Mouse (Mus musculus) kidney, embryonic 15.5 days (tissue): ENCODE measurements around the gene Med14. TPM values are rescaled to one million over a fixed set of nuclear protein-coding genes. Genes with fewer than 3 reads are reported as not detected.
A peak's percentile ranks its signal among the peaks of the same experiment; 100 is the strongest.

ENCODE experiments used
- ATAC-seq: fragments of 200-750 bp; cut with Nextera tagmentation; replicated peaks from 2 replicates; pipeline ENCODE4 v1.8.0; 2017; ENCODE audit warnings: moderate TSS enrichment; ENCODE audit not compliant: low FRiP score
- H3K27ac ChIP-seq: fragments of 300-500 bp; sonication (generic); 2 replicates; pipeline ENCODE4 v1.5.1; 2015; ENCODE audit warnings: mild to moderate bottlenecking, inconsistent platforms
- H3K27me3 ChIP-seq: fragments of 300-500 bp; sonication (generic); 2 replicates; pipeline ENCODE4 v1.6.1; 2015; ENCODE audit warnings: inconsistent platforms
- H3K36me3 ChIP-seq: fragments of 300-500 bp; sonication (generic); 2 replicates; pipeline ENCODE4 v1.6.1; 2015; ENCODE audit warnings: inconsistent platforms
- H3K4me1 ChIP-seq: fragments of 300-500 bp; sonication (generic); 2 replicates; pipeline ENCODE4 v1.6.1; 2015; ENCODE audit warnings: inconsistent platforms
- H3K4me2 ChIP-seq: fragments of 300-500 bp; sonication (generic); 2 replicates; pipeline ENCODE4 v1.6.1; 2015; ENCODE audit warnings: moderate library complexity, mild to moderate bottlenecking, inconsistent platforms
- H3K4me3 ChIP-seq: fragments of 300-500 bp; sonication (generic); replicated peaks from 2 replicates; pipeline ENCODE4 v1.5.1; 2015; ENCODE audit warnings: mild to moderate bottlenecking, inconsistent platforms
- H3K9ac ChIP-seq: fragments of 300-500 bp; sonication (generic); 2 replicates; pipeline ENCODE4 v1.6.1; 2015; ENCODE audit warnings: mild to moderate bottlenecking, inconsistent platforms
- H3K9me3 ChIP-seq: fragments of 300-500 bp; sonication (generic); replicated peaks from 2 replicates; pipeline ENCODE4 v1.6.1; 2016; ENCODE audit warnings: inconsistent platforms
- WGBS: fragments of 180-500 bp; shearing (Covaris S2); methylation state at CpG from one replicate; pipeline ENCODE4 v1.1.7; 2015; ENCODE audit warnings: mixed read lengths; 5-methylcytosine and 5-hydroxymethylcytosine counted together
- polyA plus RNA-seq: library from polyadenylated mRNA; unstranded; fragments of >200 nt; fragmentation: Nextera tagmentation; extraction: Ambion mirVana; gene quantifications from 2 replicates; pipeline ENCODE4 v1.2.1, GENCODE M21; 2015

Gene Med14
- 12.4 and 12.8 TPM in 2 replicates for polyA plus RNA-seq

DNA sequence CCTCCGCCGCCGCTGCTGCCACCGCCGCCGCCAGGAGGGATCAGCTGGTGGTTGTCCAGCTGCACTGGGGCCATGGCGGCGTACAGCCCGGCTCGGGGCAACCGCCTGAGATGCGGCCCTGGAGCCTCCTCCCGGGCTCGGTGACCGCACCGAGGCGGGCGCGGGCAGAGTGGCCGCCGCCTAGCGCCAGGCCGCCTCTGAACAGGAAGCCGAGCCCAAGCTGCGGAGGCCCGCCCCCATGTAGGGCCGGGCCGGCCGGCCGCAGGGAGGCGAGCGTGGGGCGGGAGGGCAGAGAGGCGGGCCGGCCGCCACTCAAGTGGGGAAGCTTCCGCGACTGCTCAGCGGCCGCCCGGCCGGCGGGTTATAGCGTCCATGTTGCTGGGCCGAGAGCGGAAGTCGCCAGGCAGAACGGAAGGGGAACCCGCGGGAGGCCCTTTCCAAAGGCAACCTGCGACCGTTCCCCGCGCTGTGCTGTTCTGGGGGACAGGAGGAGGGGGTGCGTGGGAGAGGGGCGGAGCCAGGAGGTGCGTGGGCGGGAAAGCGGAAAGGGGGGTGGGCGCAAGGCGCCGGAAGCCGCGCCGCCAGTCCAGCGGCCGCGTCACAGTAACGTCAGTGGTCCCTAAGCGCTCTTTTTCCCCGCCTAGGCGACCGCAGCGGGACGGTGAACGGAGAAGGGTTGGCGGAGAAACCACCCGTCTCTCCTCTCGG, at the start of gene Med14:
Gene Med14, minus strand, starts transcription at position 448 of the 708 bp plus-strand sequence.
- peak within 1 kb of the TSS; percentile 73 for H3K9ac ChIP-seq
- peaks cover 21% of the 10 kb centered on the region for H3K27me3 ChIP-seq
- ATAC-seq, result peak; percentile 98
- H3K4me3 ChIP-seq, result peak within 1 kb of the TSS; percentile 64
- H3K36me3 ChIP-seq, result no peaks in the 10 kb centered on the region
- H3K9me3 ChIP-seq, result no peaks in the 10 kb centered on the region
- peak within 1 kb of the TSS; percentile 59 for H3K4me2 ChIP-seq
- 10% methylated on average over 68 of the region's 79 CpGs for WGBS
- peak within 1 kb of the TSS; percentile 97 for H3K27ac ChIP-seq
- 0 out of 2 replicates have a peak, but pooled peaks cover 2% of the 10 kb centered on the region for H3K4me1 ChIP-seq

DNA sequence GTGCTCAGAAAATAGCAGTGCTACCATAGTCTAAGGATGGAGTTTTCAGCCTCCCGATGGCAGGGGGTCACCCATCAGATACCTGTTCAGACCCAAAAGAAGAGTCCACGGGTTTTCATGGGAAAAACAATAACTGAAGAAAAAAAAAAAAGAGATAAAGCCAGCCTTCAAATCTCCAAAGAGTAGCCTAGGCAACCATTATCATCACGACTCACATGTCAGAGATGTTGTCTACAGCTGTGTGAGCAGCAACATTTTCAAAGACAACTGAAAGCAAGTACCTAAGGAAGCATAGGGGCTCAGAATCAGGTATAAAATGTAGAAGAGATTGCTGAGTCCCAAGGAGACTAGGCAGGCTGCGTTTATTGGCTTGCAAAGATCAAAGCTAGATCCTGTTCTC, 38.7 kb upstream of the Med14 start:
- no peaks in the 10 kb centered on the region for H3K4me1 ChIP-seq
- no peak overlapping the region for H3K4me3 ChIP-seq
- no peaks in the 10 kb centered on the region for H3K27me3 ChIP-seq
- no peak overlapping the region for H3K9ac ChIP-seq
- H3K27ac ChIP-seq, result no peak overlapping the region
- no peaks in the 10 kb centered on the region for H3K9me3 ChIP-seq
- H3K36me3 ChIP-seq, result no peaks in the 10 kb centered on the region
- no peak for ATAC-seq
- 74% methylated on average over 4 of the region's 4 CpGs for WGBS
- H3K4me2 ChIP-seq, result no peak overlapping the region

DNA sequence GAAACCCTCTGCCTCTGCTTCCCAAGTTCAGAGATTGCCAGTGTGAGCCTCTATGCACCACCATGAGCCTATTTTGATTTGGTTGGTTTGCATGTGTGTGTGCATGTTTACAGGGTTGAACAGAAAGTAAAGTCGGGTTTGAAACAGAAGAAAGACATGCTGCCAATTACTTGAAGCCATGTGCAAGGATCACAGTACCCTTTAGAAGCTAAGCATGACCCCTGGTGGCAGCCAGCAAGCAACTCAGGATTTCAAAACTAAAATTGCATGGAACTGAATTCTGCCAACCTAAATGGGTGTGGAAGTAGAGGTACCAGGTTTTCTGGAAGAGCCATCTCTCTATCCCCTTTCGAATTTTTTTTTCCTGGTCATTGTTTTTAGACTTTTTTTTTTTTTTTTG, 33.0 kb upstream of the Med14 start:
- Histone ChIP-seq H3K27ac (no peak overlapping the region), H3K9me3 (no peaks in the 10 kb centered on the region), H3K27me3 (no peaks in the 10 kb centered on the region), H3K36me3 (no peaks in the 10 kb centered on the region), H3K4me1 (no peaks in the 10 kb centered on the region), H3K9ac (no peak overlapping the region), H3K4me3 (no peak overlapping the region), H3K4me2 (no peak overlapping the region)
- ATAC-seq, result no peak
- WGBS, result 55% methylated on average over 2 of the region's 2 CpGs

DNA sequence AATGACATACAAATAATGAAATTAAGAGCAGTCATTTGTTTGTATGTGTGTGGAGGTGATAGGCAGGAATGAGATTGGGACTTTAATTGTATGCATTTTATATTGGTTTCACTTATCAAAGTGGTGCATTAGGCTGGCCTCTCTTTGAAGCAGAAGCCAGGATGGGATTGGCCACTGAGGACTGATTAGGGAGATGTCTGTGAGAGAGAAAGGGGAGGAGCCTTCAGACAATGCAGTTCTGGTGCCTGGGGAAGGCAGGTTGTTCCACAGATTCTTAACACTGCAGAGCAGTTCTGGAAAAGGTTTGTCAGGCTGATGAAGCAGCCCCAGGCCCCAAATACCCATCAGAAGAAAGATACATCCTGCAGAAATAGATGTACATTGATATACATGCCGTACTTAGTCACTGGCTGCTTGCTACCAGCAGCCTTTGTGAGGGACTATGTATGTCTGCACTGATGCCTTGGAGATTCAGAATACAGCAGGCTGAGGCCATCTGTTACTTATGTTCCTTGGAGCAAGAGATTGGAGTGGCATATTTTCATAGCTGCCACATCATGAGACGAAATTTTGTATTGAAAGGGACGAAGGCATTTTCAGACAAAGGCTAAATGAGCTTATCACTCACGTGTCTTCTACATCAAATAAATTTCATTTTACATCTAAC, 29.9 kb upstream of the Med14 start:
- no peaks in the 10 kb centered on the region for H3K27me3 ChIP-seq
- ATAC-seq, result no peak
- H3K4me2 ChIP-seq, result no peak overlapping the region
- no peaks in the 10 kb centered on the region for H3K4me1 ChIP-seq
- no peaks in the 10 kb centered on the region for H3K36me3 ChIP-seq
- no peak overlapping the region for H3K27ac ChIP-seq
- 80% methylated on average over 4 of the region's 4 CpGs for WGBS
- no peaks in the 10 kb centered on the region for H3K9me3 ChIP-seq
- H3K9ac ChIP-seq, result no peak overlapping the region
- H3K4me3 ChIP-seq, result no peak overlapping the region

DNA sequence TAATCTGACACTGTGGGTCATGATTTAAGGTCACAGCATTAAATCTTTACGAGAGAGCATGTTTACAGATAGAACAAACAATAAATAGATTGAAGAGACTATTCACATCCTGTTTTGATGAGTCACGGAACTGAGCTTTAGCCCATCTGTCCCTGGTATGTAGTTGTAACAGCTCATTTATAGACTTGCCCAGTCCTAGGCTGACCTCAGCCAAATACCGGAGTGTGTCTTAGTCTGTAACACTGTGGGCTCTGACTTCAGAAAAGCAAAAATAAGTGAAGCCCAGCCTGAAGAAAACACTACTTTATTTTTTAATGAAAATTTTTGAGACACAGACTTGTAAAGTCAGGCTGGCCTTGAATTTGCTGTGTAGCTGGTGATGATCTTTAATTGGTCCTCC, 11.4 kb upstream of the Med14 start:
- no peak for ATAC-seq
- H3K4me3 ChIP-seq, result no peak overlapping the region
- no peak overlapping the region for H3K9ac ChIP-seq
- H3K9me3 ChIP-seq, result no peaks in the 10 kb centered on the region
- H3K4me1 ChIP-seq, result no peaks in the 10 kb centered on the region
- H3K36me3 ChIP-seq, result no peaks in the 10 kb centered on the region
- H3K27ac ChIP-seq, result no peak overlapping the region
- H3K27me3 ChIP-seq, result 0 out of 2 replicates have a peak, but pooled peaks cover 3% of the 10 kb centered on the region
- 70% methylated on average over 3 of the region's 3 CpGs for WGBS
- H3K4me2 ChIP-seq, result no peak overlapping the region

DNA sequence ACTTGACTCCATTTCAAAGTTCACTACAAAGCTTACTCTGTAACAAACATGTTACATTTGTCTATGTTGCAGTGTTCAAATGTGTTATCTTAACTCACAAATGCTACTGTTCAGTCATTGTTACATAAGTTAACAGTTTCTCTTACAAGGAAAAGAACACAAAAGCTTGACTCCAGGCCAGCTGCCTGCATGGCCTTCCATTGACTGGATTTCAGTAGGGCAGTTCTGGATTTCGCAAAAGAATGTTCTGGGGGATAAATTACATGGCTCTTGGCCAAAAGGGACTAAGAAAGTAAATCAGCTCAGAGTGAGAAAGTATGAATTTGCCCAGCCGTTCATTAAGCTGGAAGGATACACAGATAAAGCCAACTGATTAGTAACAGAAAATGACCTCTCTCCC, 9.7 kb upstream of the Med14 start:
- Histone ChIP-seq H3K4me2 (no peak overlapping the region), H3K9me3 (no peaks in the 10 kb centered on the region), H3K4me1 (no peaks in the 10 kb centered on the region), H3K27me3 (0 out of 2 replicates have a peak, but pooled peaks cover 3% of the 10 kb centered on the region), H3K36me3 (no peaks in the 10 kb centered on the region), H3K9ac (no peak overlapping the region), H3K4me3 (no peak overlapping the region), H3K27ac (no peak overlapping the region)
- WGBS, result 57% methylated on average over 2 of the region's 2 CpGs
- ATAC-seq, result no peak

DNA sequence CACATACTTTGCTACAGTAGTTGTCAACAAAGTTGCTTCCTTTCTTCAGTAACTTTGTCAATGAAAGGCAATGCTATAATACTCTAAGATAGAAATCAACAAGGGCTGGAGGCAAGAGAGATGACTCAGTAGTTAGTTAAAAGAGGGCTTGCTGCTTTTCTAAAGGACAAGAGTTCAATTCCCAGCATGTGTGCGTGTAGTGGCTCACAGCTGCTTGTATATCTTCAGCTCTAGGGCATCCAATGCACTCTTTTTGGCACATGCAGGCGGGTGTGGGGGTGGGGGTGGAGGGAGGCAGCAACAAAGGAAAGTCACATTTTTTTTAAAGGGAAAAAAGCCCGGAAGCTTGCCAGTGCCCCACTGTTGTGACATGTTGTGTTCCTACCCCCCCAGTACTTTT, 6.7 kb upstream of the Med14 start:
- Histone ChIP-seq H3K4me3 (no peak overlapping the region), H3K4me2 (no peak overlapping the region), H3K36me3 (no peaks in the 10 kb centered on the region), H3K9me3 (no peaks in the 10 kb centered on the region), H3K4me1 (no peaks in the 10 kb centered on the region), H3K27me3 (no peaks in the 10 kb centered on the region), H3K27ac (no peak overlapping the region), H3K9ac (no peak overlapping the region)
- ATAC-seq, result no peak
- WGBS, result 59% methylated on average over 3 of the region's 3 CpGs

DNA sequence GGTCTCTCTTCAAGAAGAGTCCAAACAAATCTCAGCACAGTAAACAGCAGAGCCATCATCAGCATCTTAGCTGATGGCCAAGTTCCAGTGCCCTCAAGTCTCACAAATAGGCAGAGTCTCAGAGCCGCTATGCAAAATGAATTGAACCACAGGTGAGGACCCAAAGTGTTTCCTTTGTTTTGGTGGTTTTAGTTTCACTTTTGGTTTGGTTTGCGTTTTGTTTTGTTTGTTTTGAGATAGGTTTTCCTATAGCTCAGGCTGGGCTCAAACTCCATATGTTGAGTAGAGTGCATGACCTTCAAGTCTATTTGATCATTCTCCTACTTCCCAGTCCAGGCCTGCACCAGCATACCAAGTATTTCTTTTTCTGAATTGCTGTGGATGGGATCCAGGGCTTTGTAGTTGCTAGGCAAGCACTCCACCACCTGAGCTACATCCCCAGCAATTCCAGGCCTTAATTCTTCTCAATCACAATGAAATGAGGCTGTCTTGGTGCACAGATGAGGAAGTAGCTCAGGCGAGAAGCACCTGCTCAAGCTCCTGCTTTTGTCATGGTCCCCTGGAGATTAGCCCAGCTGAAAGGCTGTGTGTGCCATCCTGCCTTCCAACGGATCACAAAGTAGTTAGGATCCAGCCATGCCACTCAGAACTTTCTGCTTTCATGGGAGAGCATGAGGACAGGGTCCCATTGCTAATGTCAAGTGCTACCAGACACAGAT, 5.1 kb upstream of the Med14 start:
- no peak overlapping the region for H3K4me2 ChIP-seq
- ATAC-seq, result no peak
- no peaks in the 10 kb centered on the region for H3K4me1 ChIP-seq
- H3K27ac ChIP-seq, result no peak overlapping the region
- no peaks in the 10 kb centered on the region for H3K36me3 ChIP-seq
- 66% methylated on average over 4 of the region's 4 CpGs for WGBS
- H3K27me3 ChIP-seq, result peaks cover 11% of the 10 kb centered on the region
- H3K9me3 ChIP-seq, result no peaks in the 10 kb centered on the region
- no peak overlapping the region for H3K9ac ChIP-seq
- no peak overlapping the region for H3K4me3 ChIP-seq

DNA sequence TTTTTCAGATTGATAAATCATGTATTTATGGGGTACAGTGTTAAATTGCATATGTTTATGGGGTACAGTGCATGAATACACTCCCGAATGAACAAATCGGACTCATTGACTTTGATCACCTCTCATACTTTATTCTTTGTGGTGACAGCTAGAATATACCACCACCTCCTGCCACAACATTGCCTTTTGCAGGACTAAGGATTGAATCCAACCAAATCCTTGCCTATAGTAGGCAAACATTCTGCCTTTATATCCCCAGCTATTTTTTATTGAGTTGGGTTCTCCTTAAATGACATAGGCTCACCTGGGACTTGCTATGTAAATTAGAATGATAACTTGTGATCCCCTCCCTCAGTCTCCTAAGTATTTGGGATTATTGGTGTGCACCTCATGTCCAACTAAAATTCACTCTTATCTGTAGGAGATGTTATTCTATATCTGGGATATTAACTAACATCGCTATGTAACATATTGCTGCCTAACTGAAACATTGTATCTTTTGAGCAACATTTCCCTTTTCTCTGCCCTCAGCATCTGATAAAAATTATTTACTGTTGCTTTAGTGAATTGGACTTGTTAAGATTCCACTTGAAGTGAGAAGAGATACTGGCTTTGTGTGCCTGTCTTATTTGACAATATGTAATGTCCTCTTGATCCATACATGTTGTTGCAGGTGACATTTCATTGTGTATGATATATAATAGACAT, 1.4 kb upstream of the Med14 start:
- Histone ChIP-seq H3K27me3 (peaks cover 21% of the 10 kb centered on the region), H3K9me3 (no peaks in the 10 kb centered on the region), H3K36me3 (no peaks in the 10 kb centered on the region), H3K4me1 (0 out of 2 replicates have a peak, but pooled peaks cover 2% of the 10 kb centered on the region), H3K9ac (peak overlapping the region; percentile 39), H3K27ac (peak overlapping the region; percentile 97), H3K4me2 (peak overlapping the region; percentile 59), H3K4me3 (peak overlapping the region; percentile 64)
- WGBS, result 65% methylated on average over 3 of the region's 3 CpGs
- ATAC-seq, result no peak

DNA sequence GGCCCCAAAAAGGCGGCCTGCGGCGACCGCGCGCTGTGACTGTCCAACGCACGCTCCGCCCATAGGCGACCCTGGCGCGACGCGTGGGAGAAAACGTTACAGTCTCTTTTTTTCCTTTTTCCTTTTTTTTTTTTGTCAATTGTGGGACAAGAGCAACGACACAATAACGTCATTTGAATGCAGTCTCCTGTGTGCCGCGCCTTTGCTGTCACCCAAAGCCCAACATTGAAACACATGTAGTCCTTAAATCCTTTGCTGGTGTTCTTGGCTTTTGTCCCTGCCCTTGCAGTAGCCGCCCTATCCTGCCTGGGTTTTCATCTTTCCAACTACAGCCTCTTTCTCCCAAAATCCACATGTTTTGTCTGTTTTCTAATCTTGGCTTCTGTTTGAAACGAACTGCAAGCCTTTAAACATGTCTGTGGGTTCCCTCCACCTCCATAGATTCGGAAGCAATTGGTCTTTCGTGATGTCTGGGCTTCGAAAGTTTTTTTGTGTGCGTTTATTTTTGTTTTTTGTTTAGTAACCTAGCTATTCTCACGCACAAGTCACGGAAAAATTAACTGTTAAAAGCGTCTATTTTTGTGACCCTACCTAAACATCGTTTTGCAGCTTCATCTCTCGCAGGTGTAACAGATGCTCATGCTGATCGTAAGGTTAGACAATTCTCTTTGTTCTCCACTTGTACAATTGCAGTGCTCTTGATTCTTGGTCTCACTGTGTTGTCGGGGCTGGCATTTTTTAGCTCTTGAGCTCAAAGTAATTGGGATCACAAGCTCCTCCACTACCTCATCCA, 657 bp upstream of the Med14 start:
- H3K27me3 ChIP-seq, result peaks cover 21% of the 10 kb centered on the region
- ATAC-seq, result no peak
- peak overlapping the region; percentile 39 for H3K9ac ChIP-seq
- H3K27ac ChIP-seq, result peak overlapping the region; percentile 97
- H3K4me3 ChIP-seq, result peak overlapping the region; percentile 64
- H3K9me3 ChIP-seq, result no peaks in the 10 kb centered on the region
- no peaks in the 10 kb centered on the region for H3K36me3 ChIP-seq
- 0 out of 2 replicates have a peak, but pooled peaks cover 2% of the 10 kb centered on the region for H3K4me1 ChIP-seq
- H3K4me2 ChIP-seq, result peak overlapping the region; percentile 59
- 19% methylated on average over 32 of the region's 32 CpGs for WGBS

DNA sequence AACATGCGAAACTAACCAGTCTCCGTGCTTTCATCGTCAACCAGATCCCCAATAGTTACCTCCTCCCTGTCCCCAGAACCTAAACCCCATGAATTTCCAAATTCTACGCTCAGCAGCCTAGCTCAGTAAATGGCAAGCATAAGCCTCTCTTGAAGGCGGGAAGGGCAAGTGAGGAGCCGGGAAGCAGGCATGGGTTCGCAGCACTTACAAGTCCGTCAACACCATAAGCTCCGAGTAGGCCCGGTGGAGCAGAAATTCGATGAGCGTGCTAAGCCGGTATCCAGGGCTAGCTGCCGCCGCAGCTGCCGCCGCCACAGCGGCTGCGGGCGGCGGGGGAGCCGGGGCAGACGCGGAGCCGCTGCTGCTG, 631 bp downstream of the Med14 start:
- peak; percentile 50 for ATAC-seq
- Histone ChIP-seq H3K4me1 (0 out of 2 replicates have a peak, but pooled peaks cover 2% of the 10 kb centered on the region), H3K4me3 (peak overlapping the region; percentile 64), H3K9ac (peak overlapping the region; percentile 73), H3K36me3 (no peaks in the 10 kb centered on the region), H3K4me2 (peak overlapping the region; percentile 59), H3K9me3 (no peaks in the 10 kb centered on the region), H3K27ac (peak overlapping the region; percentile 97), H3K27me3 (peaks cover 21% of the 10 kb centered on the region)
- WGBS, result 8% methylated on average over 25 of the region's 25 CpGs
